Mouse (Mus musculus): ENCODE results near the gene Gm11569.
"Not testable (repeated sequence)": the region's sequence is repeated elsewhere in the genome, so short reads cannot be mapped to it uniquely, and the experiment has no call there.

Gm11569 gene

GRCm38 (mm10) chr11:99798832-99799231, at the start of gene Gm11569:
TSS of gene Gm11569 (minus strand) at chr11:99798932.
- DNase-seq (ENCODE audit: low spot score in 2 of 2): not testable (repeated sequence)

GRCm38 (mm10) chr11:99846746-99847145, 48.0 kb upstream of the Gm11569 start:
- no peak for DNase-seq (ENCODE audit: low spot score in 2 of 2)

GRCm38 (mm10) chr11:99842185-99842584, 43.5 kb upstream of the Gm11569 start:
- DNase-seq (ENCODE audit: low spot score in 2 of 2): no peak

GRCm38 (mm10) chr11:99837966-99838365, 39.2 kb upstream of the Gm11569 start, which contains the start of gene 2300003K06Rik:
TSS of gene 2300003K06Rik (minus strand) at chr11:99838066.
- no peak for DNase-seq (ENCODE audit: low spot score in 2 of 2)

DNA sequence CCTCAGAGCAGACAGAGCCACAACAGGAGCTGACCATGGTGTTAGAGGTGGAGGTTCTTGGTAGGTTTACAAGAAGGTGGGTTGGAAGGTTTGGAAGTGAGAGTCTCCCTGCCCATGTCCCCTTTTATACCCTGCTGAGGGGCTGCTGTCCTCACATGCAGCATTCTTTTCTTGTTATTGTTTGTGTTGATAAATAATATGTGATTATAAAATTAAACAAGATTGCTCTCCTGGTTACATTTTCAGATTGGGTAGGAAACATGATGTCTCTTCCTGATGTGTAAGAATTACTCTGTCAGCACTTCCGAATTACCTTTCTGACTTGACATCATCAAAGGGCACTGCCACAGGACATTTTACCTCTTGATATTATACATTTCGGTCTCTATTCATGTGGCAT, 16.8 kb upstream of the Gm11569 start, which contains the start of gene Gm11564:
Gene Gm11564, minus strand, starts transcription at position 101 of the 400 bp plus-strand sequence.
- not testable (repeated sequence) for DNase-seq (ENCODE audit: low spot score in 2 of 2)

GRCm38 (mm10) chr11:99809792-99810191, 11.1 kb upstream of the Gm11569 start, which contains the start of gene Krtap4-13:
TSS of gene Krtap4-13 (minus strand) at chr11:99809892.
- not testable (repeated sequence) for DNase-seq (ENCODE audit: low spot score in 2 of 2)

DNA sequence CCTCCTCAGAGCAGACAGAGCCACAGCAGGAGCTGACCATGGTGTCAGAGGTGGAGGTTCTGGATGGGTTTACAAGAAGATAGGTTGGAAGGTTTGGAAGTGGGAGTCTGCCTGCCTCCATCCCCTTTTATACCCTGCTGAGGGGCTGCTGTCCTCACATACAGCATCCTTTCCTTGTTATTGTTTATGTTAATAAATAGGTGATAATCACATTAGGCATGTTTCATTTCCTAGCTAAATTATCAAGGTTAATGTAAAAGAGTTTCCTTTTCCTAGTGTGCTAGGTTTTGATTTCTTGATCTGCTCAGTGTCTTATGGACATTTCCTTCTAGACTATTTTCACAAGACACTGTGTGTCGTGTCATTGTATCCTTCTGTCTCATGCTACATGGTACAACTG, 5.6 kb upstream of the Gm11569 start, which contains the start of gene Gm11554:
Gene Gm11554, minus strand, starts transcription at position 101 of the 400 bp plus-strand sequence.
- not testable (repeated sequence) for DNase-seq (ENCODE audit: low spot score in 2 of 2)

DNA sequence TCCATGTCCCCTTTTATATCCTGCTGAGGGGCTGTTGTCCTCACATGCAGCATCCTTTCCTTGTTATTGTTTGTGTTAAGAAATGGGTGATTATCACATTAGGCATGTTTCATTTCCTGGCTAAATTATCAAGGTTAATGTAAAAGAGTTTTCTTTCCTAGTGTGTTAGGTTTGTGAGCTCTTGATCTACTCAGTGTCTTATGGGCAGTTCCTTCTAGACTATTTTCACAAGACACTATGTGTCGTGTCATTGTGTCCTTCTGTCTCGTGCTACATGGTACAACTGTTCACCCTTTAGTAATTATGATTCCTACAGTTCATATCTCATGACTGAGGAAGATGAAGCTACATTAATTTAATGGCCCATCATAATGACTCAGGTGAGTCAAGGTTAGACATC, 5.4 kb downstream of the Gm11569 start, which contains the start of gene Gm11596:
Gene Gm11596, minus strand, starts transcription at position 101 of the 400 bp plus-strand sequence.
- no peak for DNase-seq (ENCODE audit: low spot score in 2 of 2)

DNA sequence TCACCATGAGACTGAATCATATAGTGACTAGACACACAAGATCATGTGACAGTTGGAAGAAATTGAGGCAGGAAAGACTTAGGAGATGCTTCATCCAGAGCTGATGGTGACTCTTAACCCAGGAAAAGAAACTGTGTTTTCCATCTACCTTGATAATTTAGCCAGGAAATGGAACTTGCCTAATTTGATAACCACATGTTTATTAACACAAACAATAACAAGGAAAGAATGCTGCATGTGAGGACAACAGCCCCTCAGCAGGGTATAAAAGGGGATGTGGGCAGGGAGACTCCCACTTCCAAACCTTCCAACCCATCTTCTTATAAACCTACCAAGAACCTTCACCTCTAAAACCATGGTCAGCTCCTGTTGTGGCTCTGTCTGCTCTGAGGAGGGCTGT, 13.8 kb downstream of the Gm11569 start, which contains the start of gene Krtap4-9:
Gene Krtap4-9, plus strand, starts transcription at position 301 of the 400 bp plus-strand sequence.
- DNase-seq (ENCODE audit: low spot score in 2 of 2): not testable (repeated sequence)

DNA sequence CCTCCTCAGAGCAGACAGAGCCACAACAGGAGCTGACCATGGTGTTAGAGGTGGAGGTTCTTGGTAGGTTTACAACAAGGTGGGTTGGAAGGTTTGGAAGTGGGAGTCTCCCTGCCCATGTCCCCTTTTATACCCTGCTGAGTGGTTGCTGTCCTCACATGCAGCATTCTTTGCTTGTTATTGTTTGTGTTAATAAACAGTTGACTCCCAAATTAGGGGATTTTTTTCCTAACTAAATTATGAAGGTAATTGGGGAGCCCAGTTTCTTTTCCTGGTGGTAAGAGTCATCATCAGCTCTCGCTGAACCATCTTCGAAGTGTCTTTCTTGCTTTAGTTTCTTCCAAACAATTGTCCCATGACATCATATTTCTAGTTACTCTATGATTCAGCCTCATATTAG, 18.1 kb downstream of the Gm11569 start, which contains the start of gene Krtap4-8:
Gene Krtap4-8, minus strand, starts transcription at position 101 of the 400 bp plus-strand sequence.
- no peak for DNase-seq (ENCODE audit: low spot score in 2 of 2)

DNA sequence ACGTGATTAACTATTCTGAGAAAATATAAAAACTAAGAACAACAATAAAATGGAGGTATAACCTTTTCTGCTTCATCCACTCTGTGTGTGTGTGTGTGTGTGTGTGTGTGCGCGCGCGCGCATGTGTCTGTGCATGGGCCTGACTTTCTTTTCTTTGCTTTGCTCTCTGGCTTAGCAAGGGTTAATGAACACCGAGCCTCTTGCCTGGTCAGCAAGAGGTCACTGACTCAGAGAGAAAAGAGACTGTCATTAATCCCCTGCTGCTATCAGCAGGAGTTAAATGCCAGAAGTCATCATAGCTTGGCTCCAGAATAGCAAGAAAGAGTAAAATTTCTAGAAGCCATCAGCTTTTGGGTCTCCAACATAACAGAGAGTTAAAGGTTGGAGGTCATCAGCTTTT, 20.3 kb downstream of the Gm11569 start:
- no peak for DNase-seq (ENCODE audit: low spot score in 2 of 2)

- not testable (repeated sequence) for DNase-seq (ENCODE audit: low spot score in 2 of 2)
Measured at GRCm38 (mm10) chr11:99772813-99773212, 25.9 kb downstream of the Gm11569 start, which contains the start of gene Gm11595. TSS of gene Gm11595 (minus strand) at chr11:99772913.

DNA sequence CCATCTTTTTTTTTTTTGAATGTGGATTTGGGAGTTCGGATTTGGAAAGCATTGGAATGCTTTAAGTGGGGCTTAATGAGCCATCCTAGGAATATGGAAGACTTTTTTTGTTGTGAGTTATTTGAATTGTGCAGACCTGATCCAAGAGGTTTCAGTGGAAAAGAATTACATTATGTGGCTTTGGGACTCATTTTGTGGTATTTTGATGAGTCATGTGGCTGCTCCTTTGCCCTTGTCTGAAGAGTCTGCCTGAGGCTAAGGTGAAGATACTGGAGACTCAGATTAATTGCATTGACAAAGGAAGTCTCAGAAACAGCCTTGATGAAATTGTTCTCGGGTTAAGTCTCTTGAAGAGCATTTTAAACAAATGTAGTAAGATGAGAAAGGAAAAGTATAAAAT, 30.3 kb downstream of the Gm11569 start:
- DNase-seq (ENCODE audit: low spot score in 2 of 2): no peak

- no peak for DNase-seq (ENCODE audit: low spot score in 2 of 2)
Measured at GRCm38 (mm10) chr11:99758877-99759276, 39.9 kb downstream of the Gm11569 start.
